Mouse (Mus musculus): ENCODE data around the gene Gpx1. TPM values are rescaled to one million over a fixed set of nuclear protein-coding genes. Genes with fewer than 3 reads are reported as not detected.

The Gpx1 gene
- polyA plus RNA-seq, 1 experiment from 2014 or later: 1,171 TPM

GRCm38 (mm10) chr9:108379294-108379693, 40.6 kb downstream of the Gpx1 start:
- Histone ChIP-seq H3K4me3 (replicated peaks) (no peak overlapping the region), H3K27me3 (replicated peaks) (no peaks in the 10 kb centered on the region), H3K4me2 (no peak overlapping the region), H3K36me3 (peaks cover 39% of the 10 kb centered on the region), H3K4me1 (no peaks in the 10 kb centered on the region), H3K9ac (no peak overlapping the region), H3K27ac (no peak overlapping the region), H3K9me3 (no peaks in the 10 kb centered on the region)
- ATAC-seq (ENCODE audit: insufficient read depth, low FRiP score, low read depth): no peak
- 86% methylated on average over 4 of the region's 4 CpGs for WGBS

GRCm38 (mm10) chr9:108381382-108381781, 42.7 kb downstream of the Gpx1 start:
- Histone ChIP-seq H3K27me3 (replicated peaks) (no peaks in the 10 kb centered on the region), H3K9ac (no peak overlapping the region), H3K36me3 (peaks cover 37% of the 10 kb centered on the region), H3K4me2 (no peak overlapping the region), H3K9me3 (no peaks in the 10 kb centered on the region), H3K4me1 (no peaks in the 10 kb centered on the region), H3K27ac (no peak overlapping the region), H3K4me3 (replicated peaks) (no peak overlapping the region)
- ATAC-seq (ENCODE audit: insufficient read depth, low FRiP score, low read depth): no peak
- WGBS: 95% methylated on average over 9 of the region's 9 CpGs

- no peak overlapping the region for H3K9ac ChIP-seq
- no peaks in the 10 kb centered on the region for H3K9me3 ChIP-seq
- ATAC-seq (ENCODE audit: insufficient read depth, low FRiP score, low read depth): no peak
- no peak overlapping the region for H3K4me3 ChIP-seq (replicated peaks)
- H3K27ac ChIP-seq: no peak overlapping the region
- peaks cover 45% of the 10 kb centered on the region for H3K36me3 ChIP-seq
- no peaks in the 10 kb centered on the region for H3K27me3 ChIP-seq (replicated peaks)
- WGBS: 65% methylated on average over 7 of the region's 7 CpGs
- H3K4me2 ChIP-seq: no peak overlapping the region
- H3K4me1 ChIP-seq: no peaks in the 10 kb centered on the region
These were observed 46.3 kb downstream of the Gpx1 start for GRCm38 (mm10) chr9:108385006-108385405.

- H3K4me2 ChIP-seq: no peak overlapping the region
- no peaks in the 10 kb centered on the region for H3K27me3 ChIP-seq (replicated peaks)
- H3K27ac ChIP-seq: no peak overlapping the region
- peaks cover 37% of the 10 kb centered on the region for H3K36me3 ChIP-seq
- H3K4me3 ChIP-seq (replicated peaks): no peak overlapping the region
- ATAC-seq (ENCODE audit: insufficient read depth, low FRiP score, low read depth): no peak
- 78% methylated on average over 4 of the region's 4 CpGs for WGBS
- H3K4me1 ChIP-seq: no peaks in the 10 kb centered on the region
- no peaks in the 10 kb centered on the region for H3K9me3 ChIP-seq
- no peak overlapping the region for H3K9ac ChIP-seq
These were observed 48.1 kb downstream of the Gpx1 start for GRCm38 (mm10) chr9:108386816-108387215.

GRCm38 (mm10) chr9:108388601-108389000, 49.9 kb downstream of the Gpx1 start:
- peaks cover 47% of the 10 kb centered on the region for H3K36me3 ChIP-seq
- no peaks in the 10 kb centered on the region for H3K9me3 ChIP-seq
- H3K27me3 ChIP-seq (replicated peaks): no peaks in the 10 kb centered on the region
- no peak overlapping the region for H3K4me2 ChIP-seq
- WGBS: 82% methylated on average over 10 of the region's 10 CpGs
- no peak overlapping the region for H3K4me3 ChIP-seq (replicated peaks)
- no peak overlapping the region for H3K9ac ChIP-seq
- no peak for ATAC-seq (ENCODE audit: insufficient read depth, low FRiP score, low read depth)
- H3K4me1 ChIP-seq: no peaks in the 10 kb centered on the region
- H3K27ac ChIP-seq: no peak overlapping the region

- Histone ChIP-seq H3K27ac (no peak overlapping the region), H3K4me1 (no peaks in the 10 kb centered on the region), H3K36me3 (peaks cover 48% of the 10 kb centered on the region), H3K27me3 (replicated peaks) (no peaks in the 10 kb centered on the region), H3K4me2 (no peak overlapping the region), H3K9ac (no peak overlapping the region), H3K4me3 (replicated peaks) (no peak overlapping the region), H3K9me3 (no peaks in the 10 kb centered on the region)
- WGBS: 74% methylated on average over 6 of the region's 6 CpGs
- no peak for ATAC-seq (ENCODE audit: insufficient read depth, low FRiP score, low read depth)
These were observed 50.5 kb downstream of the Gpx1 start for GRCm38 (mm10) chr9:108389220-108389619.

Other genes starting within 250 kb of the Gpx1 start
- 73.7 and 76.1 TPM in 2 replicates for gene Apeh, start 244.3 kb upstream of the Gpx1 start, polyA plus RNA-seq (2015; fragmentation: Nextera tagmentation; extraction: Ambion mirVana)
- 2.8 and 3.0 TPM in 2 replicates for gene Bsn, start 148.5 kb upstream of the Gpx1 start, polyA plus RNA-seq (2015; fragmentation: Nextera tagmentation; extraction: Ambion mirVana)
- gene Dag1, start 74.9 kb upstream of the Gpx1 start, polyA plus RNA-seq (2015; fragmentation: Nextera tagmentation; extraction: Ambion mirVana): 74.7 and 90.6 TPM in 2 replicates
- gene Nicn1, start 48.5 kb upstream of the Gpx1 start, polyA plus RNA-seq (2015; fragmentation: Nextera tagmentation; extraction: Ambion mirVana): 27.6 and 31.2 TPM in 2 replicates
- gene Amt, start 42.0 kb upstream of the Gpx1 start, polyA plus RNA-seq (2015; fragmentation: Nextera tagmentation; extraction: Ambion mirVana): 21.8 and 22.3 TPM in 2 replicates
- gene Rhoa, start 32.8 kb upstream of the Gpx1 start, polyA plus RNA-seq (2015; fragmentation: Nextera tagmentation; extraction: Ambion mirVana): 452 and 455 TPM in 2 replicates
- 40.0 and 42.1 TPM in 2 replicates for gene Tcta, start 32.7 kb upstream of the Gpx1 start, polyA plus RNA-seq (2015; fragmentation: Nextera tagmentation; extraction: Ambion mirVana)
- gene Usp4, start 8.9 kb downstream of the Gpx1 start, polyA plus RNA-seq (2015; fragmentation: Nextera tagmentation; extraction: Ambion mirVana): 85.6 and 92.2 TPM in 2 replicates
- gene 1700102P08Rik, start 53.9 kb downstream of the Gpx1 start, polyA plus RNA-seq (2015; fragmentation: Nextera tagmentation; extraction: Ambion mirVana): 0.54 and 0.82 TPM in 2 replicates
- 1.4 and 1.6 TPM in 2 replicates for gene Ccdc36, start 89.6 kb downstream of the Gpx1 start, polyA plus RNA-seq (2015; fragmentation: Nextera tagmentation; extraction: Ambion mirVana)
- gene BC048562, start 97.6 kb downstream of the Gpx1 start, polyA plus RNA-seq (2015; fragmentation: Nextera tagmentation; extraction: Ambion mirVana): not detected in 2 replicates
- gene Ccdc71, start 121.6 kb downstream of the Gpx1 start, polyA plus RNA-seq (2015; fragmentation: Nextera tagmentation; extraction: Ambion mirVana): 47.7 and 52.5 TPM in 2 replicates
- 65.5 and 67.3 TPM in 2 replicates for gene Klhdc8b, start 122.7 kb downstream of the Gpx1 start, polyA plus RNA-seq (2015; fragmentation: Nextera tagmentation; extraction: Ambion mirVana)
- gene Lamb2, start 140.8 kb downstream of the Gpx1 start, polyA plus RNA-seq (2015; fragmentation: Nextera tagmentation; extraction: Ambion mirVana): 40.5 and 46.6 TPM in 2 replicates
- gene Usp19, start 151.7 kb downstream of the Gpx1 start, polyA plus RNA-seq (2015; fragmentation: Nextera tagmentation; extraction: Ambion mirVana): 58.8 and 61.5 TPM in 2 replicates
- 99.0 and 102 TPM in 2 replicates for gene Qars, start 168.8 kb downstream of the Gpx1 start, polyA plus RNA-seq (2015; fragmentation: Nextera tagmentation; extraction: Ambion mirVana)
- 92.9 and 97.2 TPM in 2 replicates for gene Qrich1, start 177.9 kb downstream of the Gpx1 start, polyA plus RNA-seq (2015; fragmentation: Nextera tagmentation; extraction: Ambion mirVana)
- 152 and 175 TPM in 2 replicates for gene Impdh2, start 221.4 kb downstream of the Gpx1 start, polyA plus RNA-seq (2015; fragmentation: Nextera tagmentation; extraction: Ambion mirVana)
- 38.0 and 38.9 TPM in 2 replicates for gene Ndufaf3, start 228.5 kb downstream of the Gpx1 start, polyA plus RNA-seq (2015; fragmentation: Nextera tagmentation; extraction: Ambion mirVana)
- gene Dalrd3, start 231.0 kb downstream of the Gpx1 start, polyA plus RNA-seq (2015; fragmentation: Nextera tagmentation; extraction: Ambion mirVana): 108 and 126 TPM in 2 replicates
- 74.9 and 88.4 TPM in 2 replicates for gene Wdr6, start 239.8 kb downstream of the Gpx1 start, polyA plus RNA-seq (2015; fragmentation: Nextera tagmentation; extraction: Ambion mirVana)